Mouse (Mus musculus): ENCODE data around the gene 4930595D18Rik.

DNA sequence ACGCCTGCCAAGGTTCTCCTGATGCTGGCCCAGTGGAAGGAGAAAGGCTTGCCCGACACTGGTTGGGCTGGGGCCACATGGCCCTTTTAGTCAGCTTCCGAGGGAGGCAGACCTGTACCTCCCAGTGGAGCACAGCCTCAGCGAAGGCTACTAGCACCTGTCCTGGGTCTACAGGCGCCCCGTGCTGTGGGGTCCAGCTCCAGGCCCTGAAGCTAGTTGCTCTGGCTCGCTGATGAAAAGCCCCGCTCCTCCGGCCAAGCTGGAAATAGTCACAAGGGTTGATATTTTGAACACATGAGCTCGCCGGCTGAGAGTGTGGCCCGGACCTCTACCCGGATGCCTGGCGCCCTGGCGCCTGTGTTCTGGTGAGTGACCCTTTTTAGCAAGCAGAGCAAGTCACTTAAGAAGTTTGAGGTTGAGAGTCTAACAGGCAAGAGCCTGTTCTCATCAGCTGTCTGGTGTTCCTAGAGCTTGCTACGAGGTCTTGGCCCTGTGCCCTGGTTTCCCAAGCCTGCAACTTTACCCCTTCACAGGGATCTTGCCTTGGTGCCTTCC is 40.7 kb downstream of the 4930595D18Rik start:
- TF ChIP-seq EP300 (optimal IDR thresholded peaks at IDR 0.05) (no peak), CTCF (IDR thresholded peaks at IDR 0.05; ENCODE audit: low read depth) (no peak)
